Mouse (Mus musculus): ENCODE data around the gene Slc25a27. TPM values are rescaled to one million over a fixed set of nuclear protein-coding genes. Genes with fewer than 3 reads are reported as not detected.

The Slc25a27 gene
- total RNA-seq, 1 experiment from 2014 or later, result 11.0 TPM

DNA sequence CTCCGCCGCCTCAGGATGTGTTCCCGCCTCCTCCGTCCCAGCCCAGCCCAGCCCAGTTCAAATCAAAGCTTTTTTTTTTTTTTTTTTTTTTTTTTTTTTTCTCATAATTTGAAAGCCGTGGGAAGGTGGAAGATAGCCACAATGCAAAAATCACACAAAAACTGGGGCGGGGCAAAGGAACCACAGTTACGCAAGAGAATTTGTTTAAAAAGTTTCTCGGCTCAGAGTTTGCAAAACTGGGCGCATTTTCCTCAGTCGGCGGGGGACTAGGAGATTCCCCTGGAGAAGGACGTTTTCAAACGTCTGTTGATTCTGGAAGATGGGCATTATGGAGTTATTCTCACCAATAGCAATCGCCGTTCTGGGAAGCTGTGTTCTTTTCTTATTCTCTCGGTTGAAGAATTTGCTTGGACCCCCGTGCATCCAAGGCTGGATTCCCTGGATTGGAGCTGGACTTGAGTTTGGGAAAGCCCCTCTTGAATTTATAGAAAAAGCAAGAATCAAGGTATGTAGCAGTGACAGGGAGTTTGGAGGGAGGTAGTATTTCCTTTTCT lies 353 bp upstream of the Slc25a27 start, which contains the start of gene Cyp39a1:
Gene Cyp39a1 (plus strand): TSS at position 136 of the 554 bp plus-strand sequence.
- peak in 1 of 2 experiments; percentile 19; a peak in 1 of 4 replicates for ATAC-seq (replicated peaks in 1 of 2; ENCODE audit: insufficient read depth in 1 of 2, low FRiP score in 2 of 2, low TSS enrichment in 1 of 2, low read depth in 1 of 2, poor library complexity in 2 of 2, severe bottlenecking in 2 of 2)

DNA sequence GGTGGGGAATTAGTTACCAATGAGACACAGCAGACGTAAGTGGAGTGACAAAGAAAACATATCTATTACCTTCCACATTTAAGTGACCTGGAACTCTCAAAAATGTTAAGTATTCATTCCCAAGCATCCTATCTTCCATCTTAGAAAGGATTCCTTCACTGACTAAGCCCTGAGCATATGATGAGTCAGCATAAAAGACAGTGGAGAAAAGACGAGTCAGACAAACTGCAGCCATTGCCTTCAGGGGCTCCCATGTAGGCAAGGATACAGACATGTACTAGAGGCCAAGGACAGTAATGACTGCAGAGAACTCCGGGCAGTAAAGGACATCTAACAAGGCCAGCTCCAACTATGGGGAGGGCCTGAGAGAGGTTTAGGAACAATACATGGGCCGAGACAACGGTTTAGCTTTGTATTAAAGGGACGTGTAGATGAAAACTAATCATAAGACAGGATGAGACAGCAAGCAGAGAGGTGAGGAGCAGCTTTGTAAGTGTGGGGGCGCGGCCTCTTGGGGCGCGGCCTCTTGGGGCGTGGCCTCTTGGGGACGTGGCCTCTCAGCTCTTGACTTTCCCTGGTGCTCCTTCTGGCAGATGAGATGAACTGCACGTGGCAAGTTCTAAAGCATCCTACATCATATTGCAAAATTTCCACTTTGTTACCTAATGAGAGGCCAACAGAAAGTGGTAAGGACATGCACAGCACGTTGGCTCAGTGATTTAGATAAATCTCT lies 15.5 kb downstream of the Slc25a27 start:
- ATAC-seq (replicated peaks in 1 of 2; ENCODE audit: insufficient read depth in 1 of 2, low FRiP score in 2 of 2, low TSS enrichment in 1 of 2, low read depth in 1 of 2, poor library complexity in 2 of 2, severe bottlenecking in 2 of 2), result peak; percentile 29 to 49; a peak in 2 of 4 replicates

DNA sequence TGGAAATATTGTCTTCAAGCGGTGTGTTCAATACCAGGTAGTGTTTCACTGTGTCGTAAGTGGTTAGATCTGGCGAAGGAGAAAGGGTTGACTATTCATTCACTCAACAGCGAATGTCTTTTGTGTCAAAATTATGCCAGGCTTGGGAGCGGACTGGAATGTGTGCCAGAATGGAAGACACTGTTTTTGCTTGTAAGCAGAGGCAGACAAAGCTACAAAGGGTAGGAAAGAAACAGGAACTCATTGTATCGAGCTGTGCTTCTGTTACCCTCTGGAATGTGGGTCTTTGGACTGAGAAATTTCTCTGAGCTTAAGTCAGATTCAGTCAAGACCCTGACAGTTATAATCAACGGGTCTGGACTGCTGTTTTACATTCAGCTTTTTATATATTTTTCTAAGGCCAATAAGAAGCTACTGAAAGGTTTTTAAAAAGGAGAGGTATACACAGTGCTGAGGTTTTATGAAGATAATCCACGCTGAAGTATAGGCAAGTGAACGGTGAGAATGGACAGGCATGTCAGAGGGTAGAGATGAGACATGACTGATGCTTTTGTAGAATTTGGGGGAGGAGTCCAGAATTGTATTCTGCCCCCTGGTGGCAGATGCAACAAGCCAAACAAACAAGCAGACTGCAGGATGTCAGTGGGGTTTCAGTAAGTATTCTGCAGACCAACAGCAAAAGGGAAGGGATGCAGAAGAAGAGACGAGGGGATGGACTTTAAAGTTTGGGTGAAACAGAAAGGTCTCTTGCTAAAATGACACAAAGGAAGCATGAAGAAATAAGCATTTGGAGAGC lies 17.2 kb downstream of the Slc25a27 start:
- peak; percentile 36 to 37; a peak in 2 of 4 replicates for ATAC-seq (replicated peaks in 1 of 2; ENCODE audit: insufficient read depth in 1 of 2, low FRiP score in 2 of 2, low TSS enrichment in 1 of 2, low read depth in 1 of 2, poor library complexity in 2 of 2, severe bottlenecking in 2 of 2)

DNA sequence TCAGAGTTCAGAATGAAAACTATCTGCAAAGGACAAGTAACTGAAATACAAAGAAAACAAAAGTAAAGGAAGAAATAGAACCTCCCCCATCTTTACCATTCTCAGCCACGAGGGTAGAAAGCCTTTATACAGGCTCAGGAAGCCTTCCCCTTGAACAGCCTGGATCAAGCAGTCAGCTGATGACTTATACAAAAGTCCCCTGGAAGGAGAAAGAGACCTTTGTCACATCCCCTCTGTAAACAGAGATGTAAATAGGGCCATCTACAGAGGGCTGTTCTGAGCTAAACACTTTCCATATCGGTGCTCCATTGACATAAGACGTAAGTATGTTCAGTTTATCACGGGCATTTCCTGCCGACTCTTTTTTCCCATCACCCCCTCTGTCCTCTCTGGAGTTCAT lies 20.1 kb downstream of the Slc25a27 start:
- ATAC-seq (replicated peaks in 1 of 2; ENCODE audit: insufficient read depth in 1 of 2, low FRiP score in 2 of 2, low TSS enrichment in 1 of 2, low read depth in 1 of 2, poor library complexity in 2 of 2, severe bottlenecking in 2 of 2), result no peak

DNA sequence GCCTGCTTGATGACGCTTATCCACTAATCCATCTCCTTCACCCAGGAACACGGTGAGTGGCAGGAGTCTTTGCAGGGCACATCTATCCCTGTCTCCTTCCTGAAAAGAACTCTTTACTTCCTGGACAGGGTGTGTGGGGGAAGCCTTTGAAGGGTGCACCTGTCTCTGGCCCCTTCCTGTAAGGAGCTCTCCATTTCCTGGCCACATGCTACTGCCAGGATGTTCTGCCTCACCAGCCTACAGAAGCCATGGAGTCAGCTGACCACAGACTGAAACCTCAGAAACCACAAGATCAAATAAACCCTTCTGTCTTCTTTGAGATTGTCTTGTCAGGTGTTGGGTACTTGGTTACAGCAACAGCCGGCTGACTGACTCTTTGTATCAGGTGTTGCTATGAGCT lies 21.9 kb downstream of the Slc25a27 start:
- 0 out of 4 replicates have a peak, but pooled peaks of 1 of the 2 experiments have one; percentile 17 for ATAC-seq (replicated peaks in 1 of 2; ENCODE audit: insufficient read depth in 1 of 2, low FRiP score in 2 of 2, low TSS enrichment in 1 of 2, low read depth in 1 of 2, poor library complexity in 2 of 2, severe bottlenecking in 2 of 2)

DNA sequence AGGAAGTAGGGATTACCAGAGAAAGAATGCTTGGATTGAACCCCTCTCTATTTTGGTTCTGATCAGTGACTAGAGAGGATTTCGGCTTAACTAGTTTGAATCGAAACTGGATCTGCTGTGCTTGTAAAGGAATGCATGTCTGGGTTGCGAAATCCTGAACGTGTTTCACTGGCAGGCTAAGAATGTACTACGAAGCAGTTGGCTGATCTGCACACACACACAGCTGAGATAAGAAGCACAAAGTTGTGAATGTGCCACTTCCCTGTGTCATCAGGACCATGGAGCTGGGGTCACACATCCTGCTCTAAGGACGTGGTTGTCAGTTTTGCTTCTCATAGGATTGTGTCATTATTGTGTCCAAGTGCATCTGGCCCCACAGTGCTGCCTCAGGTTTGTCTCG lies 22.6 kb downstream of the Slc25a27 start:
- peak in 1 of 2 experiments; percentile 27; a peak in 1 of 4 replicates for ATAC-seq (replicated peaks in 1 of 2; ENCODE audit: insufficient read depth in 1 of 2, low FRiP score in 2 of 2, low TSS enrichment in 1 of 2, low read depth in 1 of 2, poor library complexity in 2 of 2, severe bottlenecking in 2 of 2)

DNA sequence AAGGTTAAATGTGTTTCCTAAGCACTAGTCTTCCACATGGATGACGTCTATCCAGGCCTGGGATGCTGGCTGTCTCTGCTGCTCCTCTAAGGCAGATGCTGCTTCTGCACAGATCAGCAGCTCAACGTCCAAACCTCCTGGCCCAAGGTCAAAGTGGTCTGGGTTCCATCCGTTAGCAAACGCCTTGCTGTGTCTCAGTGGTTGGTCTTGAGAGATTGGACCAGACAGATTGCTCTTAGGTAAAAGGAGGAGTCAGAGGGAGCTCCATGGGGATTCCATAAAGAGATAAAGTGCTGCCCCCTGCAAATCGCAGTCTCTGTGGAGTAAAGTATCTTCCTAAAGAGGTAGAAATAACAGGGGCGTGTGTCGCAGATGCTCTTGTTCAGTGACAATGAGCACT lies 23.8 kb downstream of the Slc25a27 start:
- ATAC-seq (replicated peaks in 1 of 2; ENCODE audit: insufficient read depth in 1 of 2, low FRiP score in 2 of 2, low TSS enrichment in 1 of 2, low read depth in 1 of 2, poor library complexity in 2 of 2, severe bottlenecking in 2 of 2), result no peak

DNA sequence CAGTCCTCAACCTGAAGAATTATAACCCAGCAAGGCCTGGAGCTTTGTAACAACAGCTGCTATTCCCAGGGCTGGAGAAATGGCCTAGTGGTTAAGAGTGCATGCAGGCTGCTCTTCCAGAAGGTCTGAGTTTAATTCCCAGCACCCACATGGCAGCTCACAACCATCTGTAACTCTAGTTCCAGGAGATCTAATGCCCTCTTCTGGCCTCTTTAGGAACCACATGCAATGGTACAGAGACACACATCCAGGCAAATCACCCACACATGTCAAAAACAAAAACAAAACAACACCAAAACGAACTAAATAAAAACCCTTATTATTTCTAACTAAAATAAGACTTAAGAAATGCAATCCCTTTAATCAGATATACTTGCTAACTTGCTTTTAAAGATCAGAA lies 26.2 kb downstream of the Slc25a27 start:
- ATAC-seq (replicated peaks in 1 of 2; ENCODE audit: insufficient read depth in 1 of 2, low FRiP score in 2 of 2, low TSS enrichment in 1 of 2, low read depth in 1 of 2, poor library complexity in 2 of 2, severe bottlenecking in 2 of 2), result no peak

DNA sequence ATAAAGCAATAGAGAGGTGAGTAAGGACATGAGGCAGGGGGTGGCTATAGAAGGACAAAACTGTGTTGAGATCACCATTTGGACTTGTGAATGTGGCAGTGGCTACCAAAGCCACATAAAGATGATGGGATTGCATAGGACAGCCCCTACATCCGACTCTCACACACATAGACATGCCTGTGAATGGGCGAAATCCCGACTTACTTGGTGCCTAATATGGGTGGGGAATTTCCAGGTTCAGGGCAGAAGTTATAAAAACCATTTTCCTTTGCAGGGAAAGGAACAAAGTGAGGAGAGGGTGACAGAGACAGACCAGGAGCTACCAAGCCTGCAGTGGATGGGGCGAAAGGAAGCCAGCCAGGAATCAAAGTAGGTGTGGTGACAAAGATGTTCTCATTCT lies 29.9 kb downstream of the Slc25a27 start:
- no peak for ATAC-seq (replicated peaks in 1 of 2; ENCODE audit: insufficient read depth in 1 of 2, low FRiP score in 2 of 2, low TSS enrichment in 1 of 2, low read depth in 1 of 2, poor library complexity in 2 of 2, severe bottlenecking in 2 of 2)

DNA sequence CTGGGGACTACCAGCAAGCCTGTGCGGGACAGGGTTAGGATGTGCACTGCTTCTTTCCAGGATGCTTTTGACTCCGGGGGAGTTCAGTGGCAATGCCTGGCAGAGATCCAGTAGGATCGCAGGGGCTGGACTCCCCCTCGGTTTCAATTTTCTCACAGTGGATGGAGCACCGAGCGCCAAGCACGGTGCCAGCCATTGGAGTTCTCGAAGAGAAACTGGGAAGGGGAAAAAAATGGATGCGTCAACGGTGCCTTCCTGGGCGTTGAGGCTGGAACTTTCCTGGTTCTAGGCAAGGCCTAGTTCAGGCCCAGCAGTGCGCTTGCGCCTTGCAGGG lies 36.6 kb downstream of the Slc25a27 start:
- ATAC-seq (replicated peaks in 1 of 2; ENCODE audit: insufficient read depth in 1 of 2, low FRiP score in 2 of 2, low TSS enrichment in 1 of 2, low read depth in 1 of 2, poor library complexity in 2 of 2, severe bottlenecking in 2 of 2), result no peak

DNA sequence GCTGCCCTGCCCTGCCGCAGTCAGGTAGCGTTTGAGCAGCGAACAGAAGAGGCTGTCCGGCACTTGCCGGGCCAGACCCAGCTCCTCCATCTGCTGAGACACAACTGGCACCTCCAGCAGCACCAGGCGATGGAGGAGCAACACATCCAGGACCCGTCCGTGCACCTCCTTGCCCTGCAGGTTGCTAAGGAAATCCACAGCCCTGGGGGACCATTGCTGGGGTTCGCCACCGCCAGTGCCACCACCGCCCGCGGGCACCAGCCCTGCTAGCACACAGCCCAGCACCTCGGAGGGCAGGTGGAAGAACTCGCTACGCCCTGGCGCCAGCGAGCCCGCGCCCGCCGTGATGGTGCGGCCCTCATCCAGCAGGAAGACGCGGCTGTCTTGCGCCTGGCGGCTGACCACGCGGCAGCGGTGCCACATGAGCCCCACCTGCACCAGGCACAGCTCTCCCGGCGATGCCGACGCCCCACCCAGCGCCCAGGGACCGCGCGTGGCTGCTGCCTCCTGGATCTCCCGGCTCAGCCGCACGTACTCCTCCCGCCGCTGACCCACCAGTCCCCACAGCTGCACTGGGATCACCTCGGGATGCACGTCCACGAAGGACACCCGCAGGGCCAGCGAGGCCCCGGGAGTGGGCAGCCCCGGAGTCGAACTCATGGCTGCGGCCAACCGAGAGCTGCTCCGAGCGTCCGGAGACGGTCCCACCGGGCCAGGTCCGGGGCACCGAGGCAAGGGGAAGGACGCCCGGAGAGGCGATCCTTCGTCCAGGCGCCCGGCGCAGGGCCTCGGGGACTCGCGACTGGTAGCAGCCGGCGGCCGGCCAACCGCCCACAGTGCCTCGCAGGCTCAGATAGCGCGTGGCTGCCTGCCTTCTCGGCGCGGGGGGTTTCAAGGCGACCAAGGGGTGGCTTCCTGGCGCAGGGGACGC lies 37.3 kb downstream of the Slc25a27 start, which contains the start of gene Tdrd6:
Gene Tdrd6 (minus strand): TSS at position 804 of the 931 bp plus-strand sequence.
- ATAC-seq (replicated peaks in 1 of 2; ENCODE audit: insufficient read depth in 1 of 2, low FRiP score in 2 of 2, low TSS enrichment in 1 of 2, low read depth in 1 of 2, poor library complexity in 2 of 2, severe bottlenecking in 2 of 2), result peak in 1 of 2 experiments; percentile 27; a peak in 1 of 4 replicates

DNA sequence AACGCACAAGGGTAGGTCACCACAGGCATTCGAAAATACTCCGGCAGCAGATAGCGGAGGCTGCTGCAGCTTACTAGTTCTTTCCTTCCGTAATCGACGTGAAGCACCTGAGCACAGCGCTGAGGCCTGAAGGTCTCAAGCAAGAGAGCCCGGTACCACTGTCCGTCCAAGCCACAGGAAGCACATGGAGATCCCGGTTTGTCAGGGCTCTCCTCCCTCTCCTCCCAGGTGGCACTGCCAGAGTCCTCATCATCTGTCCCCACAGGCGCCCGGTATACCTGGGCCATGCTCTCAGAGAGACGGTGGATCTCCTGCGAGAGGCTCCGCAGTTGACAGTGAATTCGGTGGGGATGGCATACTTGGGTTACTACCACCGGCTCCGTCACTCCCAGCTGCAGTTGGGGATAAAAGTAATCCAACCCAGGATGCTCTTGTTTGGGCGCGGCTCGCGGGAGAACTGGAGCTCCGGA lies 38.0 kb downstream of the Slc25a27 start:
- ATAC-seq (replicated peaks in 1 of 2; ENCODE audit: insufficient read depth in 1 of 2, low FRiP score in 2 of 2, low TSS enrichment in 1 of 2, low read depth in 1 of 2, poor library complexity in 2 of 2, severe bottlenecking in 2 of 2), result 0 out of 4 replicates have a peak, but pooled peaks of 1 of the 2 experiments have one; percentile 25

DNA sequence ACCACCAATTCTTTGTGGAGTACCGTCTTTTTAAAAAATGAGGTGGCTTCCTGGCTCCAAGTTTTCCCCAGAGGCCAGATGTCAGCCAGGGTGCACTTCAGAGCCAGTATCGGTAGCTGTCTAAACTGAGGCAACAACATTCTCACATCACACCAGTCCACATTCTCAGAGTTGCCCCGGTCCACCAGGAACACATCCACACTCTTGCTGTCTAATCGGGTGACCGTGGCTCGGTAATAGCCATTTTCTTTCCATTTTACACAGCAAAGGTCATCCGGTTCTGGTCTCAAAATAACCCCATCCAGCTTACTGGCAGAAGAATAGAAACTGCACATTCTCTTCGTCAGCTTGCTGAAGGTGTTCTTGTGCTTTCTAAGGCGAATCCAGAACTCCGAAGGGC lies 38.8 kb downstream of the Slc25a27 start:
- no peak for ATAC-seq (replicated peaks in 1 of 2; ENCODE audit: insufficient read depth in 1 of 2, low FRiP score in 2 of 2, low TSS enrichment in 1 of 2, low read depth in 1 of 2, poor library complexity in 2 of 2, severe bottlenecking in 2 of 2)

DNA sequence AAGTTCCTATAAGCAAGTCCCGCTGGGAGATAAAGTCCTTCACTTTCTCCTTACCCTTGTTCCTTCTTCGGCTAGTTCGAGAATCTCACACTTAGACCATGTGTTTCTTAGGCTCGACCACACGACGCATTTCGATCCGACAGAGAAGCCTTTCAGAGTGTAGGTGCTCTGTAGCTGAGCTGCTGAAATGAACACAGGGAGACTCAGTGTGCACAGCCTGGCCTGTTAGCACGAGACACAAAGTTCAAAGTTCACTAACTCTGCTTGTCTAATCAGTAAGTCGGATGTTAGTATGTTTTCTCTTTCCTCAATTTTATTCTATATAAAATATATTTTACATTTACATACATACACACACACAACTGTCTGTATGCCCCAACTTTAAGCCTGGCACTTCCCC lies 44.9 kb downstream of the Slc25a27 start:
- ATAC-seq (replicated peaks in 1 of 2; ENCODE audit: insufficient read depth in 1 of 2, low FRiP score in 2 of 2, low TSS enrichment in 1 of 2, low read depth in 1 of 2, poor library complexity in 2 of 2, severe bottlenecking in 2 of 2), result no peak

DNA sequence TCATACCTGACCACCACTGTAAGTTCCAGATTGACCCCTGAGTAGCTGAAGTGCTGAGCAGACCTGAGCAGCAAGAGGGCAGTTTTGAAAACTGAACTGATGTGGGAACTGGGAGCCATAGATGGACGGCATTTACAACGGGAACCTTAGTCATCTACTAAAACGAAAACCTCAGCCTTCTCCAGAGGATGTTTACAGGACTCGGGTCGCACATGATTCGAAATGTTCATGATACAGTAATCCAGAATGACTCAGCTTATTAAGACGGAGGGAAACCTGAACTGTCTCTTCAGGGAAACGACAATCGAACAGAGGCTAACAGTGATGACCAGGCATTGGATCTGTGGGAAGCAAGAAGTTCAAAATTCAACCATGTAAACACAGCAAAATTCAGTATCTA lies 47.9 kb downstream of the Slc25a27 start:
- ATAC-seq (replicated peaks in 1 of 2; ENCODE audit: insufficient read depth in 1 of 2, low FRiP score in 2 of 2, low TSS enrichment in 1 of 2, low read depth in 1 of 2, poor library complexity in 2 of 2, severe bottlenecking in 2 of 2), result no peak

DNA sequence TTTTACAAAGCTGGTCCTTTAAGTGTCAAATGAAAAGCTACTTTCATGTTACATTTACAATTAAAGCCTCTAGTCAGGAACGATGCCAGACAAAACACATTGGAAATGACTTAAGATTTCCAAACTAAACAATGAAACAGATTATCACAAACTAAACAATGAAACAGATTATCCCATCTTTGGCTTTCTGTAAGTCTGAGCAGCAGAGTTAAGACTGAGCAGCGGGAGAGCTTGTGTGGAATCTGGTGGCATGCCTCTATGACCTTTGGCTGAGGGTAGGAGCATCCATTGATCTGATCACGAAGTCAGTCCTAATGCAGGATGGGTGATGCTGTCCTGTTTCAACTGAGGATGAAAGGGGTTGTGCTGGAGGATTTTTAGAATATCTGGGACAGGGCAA lies 54.8 kb downstream of the Slc25a27 start:
- no peak for ATAC-seq (replicated peaks in 1 of 2; ENCODE audit: insufficient read depth in 1 of 2, low FRiP score in 2 of 2, low TSS enrichment in 1 of 2, low read depth in 1 of 2, poor library complexity in 2 of 2, severe bottlenecking in 2 of 2)

DNA sequence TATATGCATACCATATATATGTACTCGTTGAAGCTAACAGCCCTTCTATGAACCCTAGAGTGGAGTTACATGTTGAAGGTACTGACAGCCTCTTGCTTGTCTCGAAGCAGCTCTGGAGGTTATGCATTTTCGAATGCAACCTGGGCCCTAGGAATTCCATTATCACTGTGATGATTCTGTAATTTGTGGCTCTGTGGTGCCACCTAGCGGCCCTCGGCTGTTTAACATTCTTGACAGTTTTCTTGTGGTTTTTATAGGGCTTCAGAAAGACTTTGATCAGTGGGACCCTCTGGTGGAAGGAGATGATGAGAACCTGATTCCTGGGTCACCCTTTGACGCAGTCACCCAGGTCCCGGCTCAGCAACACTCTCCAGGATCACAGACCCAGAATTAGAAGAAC lies 55.4 kb downstream of the Slc25a27 start:
- ATAC-seq (replicated peaks in 1 of 2; ENCODE audit: insufficient read depth in 1 of 2, low FRiP score in 2 of 2, low TSS enrichment in 1 of 2, low read depth in 1 of 2, poor library complexity in 2 of 2, severe bottlenecking in 2 of 2), result peak in 1 of 2 experiments; percentile 76; a peak in 3 of 4 replicates

Measured in hematopoietic stem cell, adult 5-6 weeks (primary cell).